Mouse (Mus musculus) bone marrow, adult 2 months (tissue): ENCODE data around the gene Lgals2. TPM values are rescaled to one million over a fixed set of nuclear protein-coding genes. Genes with fewer than 3 reads are reported as not detected.
"Not testable (repeated sequence)": the region's sequence is repeated elsewhere in the genome, so short reads cannot be mapped to it uniquely, and the experiment has no call there.

Experiments
- H3K27ac ChIP-seq: fragments of 200-500 bp; 2 replicates; pipeline ENCODE4 v1.5.1; 2012; ENCODE audit warnings: low read depth, mild to moderate bottlenecking, control low read depth, inconsistent platforms, low read length; ENCODE audit not compliant: control insufficient read depth, poor library complexity, insufficient read depth
- H3K4me1 ChIP-seq: fragments of 200-500 bp; 2 replicates; pipeline ENCODE4 v1.6.1; 2011; ENCODE audit warnings: low read length; ENCODE audit not compliant: control insufficient read depth, insufficient read depth
- H3K4me3 ChIP-seq: fragments of 200-500 bp; replicated peaks from 2 replicates; pipeline ENCODE3; 2011; ENCODE audit warnings: mild to moderate bottlenecking, low read depth, low read length, control low read depth; ENCODE audit not compliant: control insufficient read depth
- CTCF ChIP-seq: fragments of 200-500 bp; IDR thresholded peaks from 2 replicates; pipeline ENCODE4 v1.5.1; 2011; ENCODE audit warnings: low read length, control low read depth; ENCODE audit not compliant: control insufficient read depth, insufficient read depth
- POLR2A ChIP-seq: fragments of 200-500 bp; IDR thresholded peaks from 2 replicates; pipeline ENCODE4 v1.6.1; 2011; ENCODE audit warnings: low read depth, mild to moderate bottlenecking, control low read depth, low read length, borderline replicate concordance; ENCODE audit not compliant: control insufficient read depth
- WGBS: fragments of 180-500 bp; shearing (Covaris S2); methylation state at CpG from one replicate; pipeline ENCODE4 v1.1.7; 2018; 5-methylcytosine and 5-hydroxymethylcytosine counted together
- polyA plus RNA-seq: library from polyadenylated mRNA; stranded (reverse); fragments of >200 nt; gene quantifications from 2 replicates; pipeline ENCODE4 v1.2.4, GENCODE M21; 2011; ENCODE audit warnings: low replicate concordance; ENCODE audit not compliant: missing spikeins, insufficient read depth, insufficient read length

Gene Lgals2
- polyA plus RNA-seq, 1 experiment: not detected

- Histone ChIP-seq H3K4me3 (no peak overlapping the region), H3K27ac (no peak overlapping the region), H3K4me1 (no peaks in the 10 kb centered on the region)
- TF ChIP-seq CTCF (peak; percentile 95), POLR2A (no peak)
- 11% methylated on average over 13 of the region's 13 CpGs for WGBS
Observed at GRCm38 (mm10) chr15:78851505-78852153, 3.7 kb downstream of the Lgals2 start.

DNA sequence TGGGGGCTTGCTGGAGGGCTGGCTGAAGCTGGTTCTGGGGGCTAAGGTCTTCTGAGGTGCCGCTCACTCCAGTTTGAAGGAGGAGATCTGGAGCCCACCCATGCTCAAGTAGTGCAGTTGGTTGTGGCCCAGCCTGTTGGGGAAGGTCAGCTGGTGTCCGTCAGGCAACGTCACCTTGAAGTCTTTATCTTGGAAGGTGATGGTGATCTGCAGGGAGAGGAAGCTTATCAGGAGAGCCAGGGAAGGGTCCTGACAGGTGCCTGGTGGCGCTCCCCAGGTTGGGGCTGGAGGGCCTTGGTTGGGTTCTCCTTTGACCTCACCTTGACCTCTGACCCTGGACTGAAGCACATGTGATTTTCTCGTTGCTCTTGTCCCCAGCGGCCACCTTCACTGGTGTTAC is 4.4 kb downstream of the Lgals2 start:
- WGBS: 74% methylated on average over 6 of the region's 6 CpGs
- no peak overlapping the region for H3K4me3 ChIP-seq
- no peak overlapping the region for H3K27ac ChIP-seq
- TF ChIP-seq CTCF (no peak), POLR2A (no peak)
- H3K4me1 ChIP-seq: no peaks in the 10 kb centered on the region

GRCm38 (mm10) chr15:78850059-78850824 is 5.1 kb downstream of the Lgals2 start:
- Histone ChIP-seq H3K4me3 (no peak overlapping the region), H3K4me1 (no peaks in the 10 kb centered on the region), H3K27ac (no peak overlapping the region)
- 60% methylated on average over 15 of the region's 15 CpGs for whole genome bisulfite sequencing
- TF ChIP-seq CTCF: no peak
- TF ChIP-seq POLR2A: no peak

DNA sequence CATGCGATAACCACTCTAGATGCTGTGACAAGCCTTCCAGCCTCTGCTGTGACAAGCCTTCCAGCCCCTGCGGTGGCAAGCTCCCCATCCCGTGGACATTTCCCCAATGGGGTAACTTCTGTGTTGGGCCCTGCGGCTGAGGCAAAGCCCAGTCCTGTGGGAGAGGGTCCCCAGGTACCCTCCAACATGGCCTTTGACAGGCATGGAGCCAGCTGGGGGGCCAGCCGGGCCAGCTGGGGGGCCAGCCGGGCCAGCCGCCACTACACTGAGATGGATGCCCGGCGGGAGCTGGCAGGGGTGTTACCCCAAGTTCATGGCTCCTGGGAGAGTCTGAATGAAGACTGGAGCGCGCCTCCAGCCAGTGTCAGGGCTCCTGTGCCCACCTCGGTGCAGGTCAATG is 5.8 kb downstream of the Lgals2 start:
- no peaks in the 10 kb centered on the region for H3K4me1 ChIP-seq
- no peak overlapping the region for H3K27ac ChIP-seq
- no peak overlapping the region for H3K4me3 ChIP-seq
- 74% methylated on average over 12 of the region's 12 CpGs for WGBS
- TF ChIP-seq POLR2A (no peak), CTCF (no peak)

- TF ChIP-seq POLR2A (no peak), CTCF (peak; percentile 92)
- H3K27ac ChIP-seq: no peak overlapping the region
- H3K4me3 ChIP-seq: no peak overlapping the region
- no peaks in the 10 kb centered on the region for H3K4me1 ChIP-seq
- 25% methylated on average over 5 of the region's 5 CpGs for WGBS
Observed at GRCm38 (mm10) chr15:78848467-78848866, 6.9 kb downstream of the Lgals2 start.

GRCm38 (mm10) chr15:78846805-78847204 is 8.5 kb downstream of the Lgals2 start:
- H3K4me3 ChIP-seq, H3K4me1 ChIP-seq, H3K27ac ChIP-seq: not testable (repeated sequence)
- 82% methylated on average over 7 of the region's 7 CpGs for WGBS

DNA sequence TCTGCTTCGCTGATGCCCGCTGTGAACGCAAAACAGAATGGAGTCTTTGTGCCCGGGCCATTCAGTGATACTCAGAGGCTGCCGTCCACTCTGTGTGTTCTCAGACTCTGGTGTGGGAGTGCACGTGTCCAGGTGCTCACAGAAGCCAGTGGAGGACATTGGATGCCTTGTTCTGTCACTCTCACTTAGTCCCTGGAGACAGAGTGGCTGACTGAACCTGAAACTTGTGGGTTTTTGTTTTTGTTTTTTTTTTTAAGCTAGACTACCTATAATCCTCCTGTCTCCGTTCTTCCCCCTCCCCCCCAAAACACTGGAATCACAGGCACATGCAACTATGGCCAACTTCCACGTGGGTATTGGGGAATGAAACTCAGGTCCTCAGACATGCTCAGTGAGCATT is 9.0 kb downstream of the Lgals2 start:
- Histone ChIP-seq H3K4me1 (no peaks in the 10 kb centered on the region), H3K4me3 (no peak overlapping the region), H3K27ac (no peak overlapping the region)
- WGBS: 75% methylated on average over 8 of the region's 8 CpGs
- no peak for TF ChIP-seq POLR2A
- TF ChIP-seq CTCF: no peak

DNA sequence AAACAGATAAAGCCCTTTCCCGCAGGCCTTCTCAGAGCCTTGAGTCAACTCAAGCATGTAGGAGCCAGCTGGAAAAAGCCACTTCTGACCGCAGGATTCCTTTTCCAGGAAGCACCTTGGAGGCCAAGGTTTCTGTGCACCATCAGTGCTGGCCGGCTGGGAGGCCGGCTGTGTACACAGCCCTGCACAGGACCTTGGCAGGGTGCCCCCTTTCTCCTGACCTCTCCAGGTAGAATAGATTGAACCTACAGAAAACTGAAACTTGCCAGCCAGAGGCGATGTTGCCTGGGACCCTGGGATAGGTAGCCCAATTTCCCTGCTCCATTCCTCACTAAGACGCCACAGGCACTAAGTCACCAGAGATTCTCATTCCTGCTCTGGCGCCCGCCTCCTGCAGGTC is 9.5 kb downstream of the Lgals2 start:
- no peaks in the 10 kb centered on the region for H3K4me1 ChIP-seq
- H3K27ac ChIP-seq: no peak overlapping the region
- TF ChIP-seq POLR2A: no peak
- no peak for TF ChIP-seq CTCF
- 77% methylated on average over 8 of the region's 8 CpGs for WGBS
- H3K4me3 ChIP-seq: no peak overlapping the region
